Mouse (Mus musculus): ENCODE results near the gene Eci1. TPM values are rescaled to one million over a fixed set of nuclear protein-coding genes. Genes with fewer than 3 reads are reported as not detected.

The Eci1 gene
- total RNA-seq, 2 experiments from 2014 or later: 29.2 to 30.2 TPM

- DNase-seq: no peak
Measured at GRCm38 (mm10) chr17:24473612-24474275, 47.3 kb downstream of the Eci1 start, which contains the start of gene Bricd5. Bricd5 (plus strand) TSS chr17:24473884.

GRCm38 (mm10) chr17:24474557-24474956 lies 48.1 kb downstream of the Eci1 start:
- DNase-seq: peak; percentile 66 to 71

- no peak for DNase-seq
Measured at GRCm38 (mm10) chr17:24475586-24475985, 49.1 kb downstream of the Eci1 start.

GRCm38 (mm10) chr17:24476022-24476776 lies 49.8 kb downstream of the Eci1 start:
- DNase-seq: no peak

DNA sequence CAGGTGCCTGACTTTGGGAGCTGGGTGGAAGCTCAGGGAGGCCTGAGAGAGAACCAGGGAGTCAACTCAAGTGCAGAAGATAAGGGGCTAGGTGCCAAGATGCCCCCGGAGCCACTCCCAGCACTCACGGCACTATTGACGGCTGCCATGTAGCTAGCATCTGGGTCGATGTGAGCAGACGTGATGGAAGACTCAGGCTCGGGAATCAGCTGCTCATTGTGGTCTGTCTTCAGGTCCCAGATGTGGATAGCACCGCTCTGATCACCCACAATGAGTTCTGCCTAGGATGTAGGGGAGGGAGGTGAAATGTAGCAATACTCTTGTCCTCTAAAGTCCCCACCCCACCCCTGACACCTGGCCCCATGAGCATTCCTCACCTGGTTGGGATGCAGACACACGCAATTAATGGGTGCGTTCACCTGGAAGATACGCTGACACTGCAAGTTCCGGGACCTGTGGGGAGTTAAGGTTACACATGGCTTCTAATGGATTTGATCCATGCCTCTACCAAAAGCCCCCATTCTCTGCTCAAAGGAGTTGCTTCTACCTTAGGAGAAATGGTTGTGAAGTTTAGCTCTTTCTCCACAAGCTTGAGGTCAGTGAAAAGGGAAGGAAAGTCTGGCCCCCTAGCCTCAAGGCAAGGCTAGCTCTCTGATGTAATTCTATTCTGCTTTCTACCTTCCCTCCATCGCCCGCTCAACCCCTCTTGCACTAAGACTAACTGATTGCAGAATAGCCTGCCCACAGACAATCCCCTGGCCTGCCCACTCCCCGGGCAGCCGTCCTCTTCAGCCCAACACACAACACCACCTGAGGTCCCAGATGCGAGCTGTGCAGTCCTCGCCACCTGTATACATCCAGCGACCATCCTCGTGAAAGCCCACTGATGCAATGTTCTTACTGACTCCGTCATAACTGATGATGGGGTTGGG lies 50.9 kb downstream of the Eci1 start:
- no peak for DNase-seq

DNA sequence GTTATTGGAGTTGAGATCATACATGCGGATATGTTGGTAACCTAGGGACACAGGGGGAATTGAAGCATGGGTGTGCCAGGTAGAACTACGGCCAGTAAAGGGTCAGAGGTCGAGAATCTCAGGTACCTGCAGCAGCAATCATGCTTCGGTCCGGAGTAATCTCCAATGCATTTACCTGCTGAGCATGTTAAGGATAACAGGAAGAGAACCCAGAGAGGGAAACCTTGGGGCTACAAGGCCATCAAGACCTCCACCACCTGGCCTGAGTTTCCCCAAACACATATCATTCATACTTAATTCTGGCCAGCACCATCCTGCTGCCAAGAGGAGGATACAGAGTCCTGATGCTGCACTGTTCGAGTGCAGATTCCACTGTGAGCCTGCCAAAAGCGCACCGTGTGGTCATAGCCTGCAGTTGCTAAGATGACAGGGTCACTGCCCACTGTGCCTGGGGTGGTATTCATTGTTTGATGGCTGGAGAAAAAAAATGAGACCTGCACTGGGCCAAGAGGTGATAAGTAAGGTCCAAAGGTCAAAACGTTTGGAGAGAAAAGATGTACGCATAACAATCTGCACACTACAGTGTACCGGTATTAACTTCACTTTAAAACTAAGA lies 51.7 kb downstream of the Eci1 start:
- DNase-seq: no peak

DNA sequence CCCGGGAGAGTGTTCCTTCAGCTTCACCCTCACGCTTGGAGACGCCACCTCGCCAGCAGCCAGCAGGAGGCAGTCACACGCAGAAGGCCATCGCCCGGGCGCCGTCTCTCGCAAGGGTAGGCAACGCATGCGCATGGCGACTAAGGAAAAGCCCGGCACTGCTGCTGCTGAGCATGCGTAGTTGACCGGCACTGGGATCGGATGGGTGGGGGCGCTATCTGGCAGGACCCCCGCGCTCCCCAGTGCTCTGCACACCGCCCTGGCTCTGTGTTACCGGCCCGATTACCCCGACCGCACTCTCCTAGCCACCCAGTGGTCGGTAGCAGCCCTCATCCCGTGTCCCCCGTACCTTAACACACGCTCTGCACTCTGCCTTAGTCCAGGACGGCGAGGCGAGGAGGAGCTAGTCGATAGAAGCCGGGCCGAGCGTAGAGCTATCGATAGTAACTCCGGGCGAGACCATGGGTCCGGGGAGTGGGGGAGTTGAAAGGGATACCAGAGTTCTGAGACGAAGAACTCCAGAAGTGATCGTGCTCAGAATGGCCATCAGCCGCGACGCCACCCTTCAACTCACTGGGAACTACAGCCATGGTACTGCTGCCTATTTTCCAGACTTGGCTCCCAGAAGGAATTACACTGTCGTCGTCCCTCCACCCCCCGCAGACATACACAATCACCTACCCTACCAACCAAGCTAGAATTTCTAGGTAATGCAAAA lies 52.4 kb downstream of the Eci1 start, which contains the start of gene Mlst8:
Mlst8 (minus strand) TSS at position 416 of the 718 bp plus-strand sequence.
- peak; percentile 98 for DNase-seq

GRCm38 (mm10) chr17:24479431-24479830 lies 53.0 kb downstream of the Eci1 start:
- DNase-seq: no peak

- no peak for DNase-seq
Measured at GRCm38 (mm10) chr17:24480201-24480826, 53.9 kb downstream of the Eci1 start.

DNA sequence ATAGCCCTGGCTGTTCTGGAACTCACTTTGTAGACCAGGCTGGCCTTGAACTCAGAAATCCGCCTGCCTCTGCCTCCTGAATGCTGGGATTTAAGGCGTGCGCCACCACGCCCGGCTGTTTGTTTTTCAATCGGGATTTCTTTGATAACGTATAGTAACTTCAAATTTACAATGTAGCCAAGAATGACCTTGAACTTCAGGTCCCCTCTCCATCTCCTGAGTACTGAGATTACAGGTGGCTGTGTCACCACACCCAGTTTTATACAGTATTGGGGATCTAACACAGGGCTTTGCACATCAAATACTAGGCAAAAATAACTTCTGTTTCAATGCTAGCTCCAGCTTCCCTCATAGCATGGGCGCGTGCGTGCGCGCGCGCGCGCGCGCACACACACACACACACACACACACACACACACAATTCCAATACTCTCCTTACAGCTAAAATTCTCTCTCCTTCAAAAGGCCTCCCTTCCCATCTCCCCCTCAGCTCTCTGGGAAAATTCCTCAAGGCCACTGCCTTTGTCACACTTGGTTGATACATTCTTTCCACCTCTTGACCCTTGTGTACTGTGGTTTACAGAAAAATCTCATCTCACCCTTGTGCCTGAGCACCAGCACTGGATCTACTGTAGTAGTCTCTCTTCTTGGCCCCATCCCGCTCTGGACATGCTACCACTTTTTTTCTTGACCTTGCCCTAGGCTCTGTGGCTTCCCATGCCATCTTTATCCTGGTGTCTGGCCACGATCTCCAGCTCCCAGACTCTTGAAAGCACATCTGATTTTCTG lies 54.8 kb downstream of the Eci1 start:
- no peak for DNase-seq

GRCm38 (mm10) chr17:24483495-24483894 lies 57.1 kb downstream of the Eci1 start:
- no peak for DNase-seq

GRCm38 (mm10) chr17:24485090-24485860 lies 58.8 kb downstream of the Eci1 start:
- DNase-seq: no peak

- no peak for DNase-seq
Measured at GRCm38 (mm10) chr17:24488186-24488661, 61.8 kb downstream of the Eci1 start, which contains the start of gene Caskin1. Caskin1 (plus strand) TSS chr17:24488601.

GRCm38 (mm10) chr17:24488662-24489264 lies 62.3 kb downstream of the Eci1 start:
- no peak for DNase-seq
